Mouse (Mus musculus) inflammation-experienced regulatory T-cells, adult 6 months (primary cell): ENCODE results near the gene Med20. TPM values are rescaled to one million over a fixed set of nuclear protein-coding genes. Genes with fewer than 3 reads are reported as not detected.

Source experiments
- polyA plus RNA-seq, 3 experiments: library from polyadenylated mRNA; unstranded; fragments of 100-300 nt; shearing (Covaris generic); gene quantifications; one replicate each; pipeline ENCODE4 v1.2.1; 2017

The Med20 gene
- polyA plus RNA-seq, 3 experiments from 2014 or later, result 27.6 to 32.3 (median 28.1) TPM

Other genes with a start within 250 kb of the Med20 start
- gene Mrps10, start 242.7 kb upstream of the Med20 start, polyA plus RNA-seq, result 10 to 100 TPM; 31.5 to 34.9 (median 33.0) TPM
- 1 to 10 TPM in 2 of 3 experiments, under 1 TPM in 1; 0.29 to 1.8 (median 1.1) TPM for gene Guca1b, start 226.2 kb upstream of the Med20 start, polyA plus RNA-seq
- gene Guca1a, start 211.0 kb upstream of the Med20 start, polyA plus RNA-seq, result not detected
- not detected for gene AI661453, start 175.0 kb upstream of the Med20 start, polyA plus RNA-seq
- not detected for gene 1700001C19Rik, start 174.2 kb upstream of the Med20 start, polyA plus RNA-seq
- gene Taf8, start 109.3 kb upstream of the Med20 start, polyA plus RNA-seq, result 10 to 100 TPM; 56.9 to 80.8 (median 70.0) TPM
- gene Ccnd3, start 106.5 kb upstream of the Med20 start, polyA plus RNA-seq, result 100 to 1,000 TPM; 124 to 141 (median 130) TPM
- 10 to 100 TPM in 2 of 3 experiments, 1 to 10 TPM in 1; 9.1 to 12.3 (median 11.6) TPM for gene Bysl, start 90 bp upstream of the Med20 start, polyA plus RNA-seq
- gene Gm20517, start within 50 bp of the Med20 start, polyA plus RNA-seq, result under 1 TPM in 2 of 3 experiments, not detected in 1; 0.68 to 0.79 TPM
- under 1 TPM; 0.58 to 0.97 (median 0.70) TPM for gene Usp49, start 19.1 kb downstream of the Med20 start, polyA plus RNA-seq
- gene Tomm6, start 76.8 kb downstream of the Med20 start, polyA plus RNA-seq, result 100 to 1,000 TPM; 299 to 411 (median 338) TPM
- gene Frs3, start 77.4 kb downstream of the Med20 start, polyA plus RNA-seq, result not detected
- not detected for gene Gm21981, start 82.9 kb downstream of the Med20 start, polyA plus RNA-seq
- not detected for gene Prickle4, start 83.2 kb downstream of the Med20 start, polyA plus RNA-seq
- not detected for gene Pgc, start 115.3 kb downstream of the Med20 start, polyA plus RNA-seq
- gene Tfeb, start 125.4 kb downstream of the Med20 start, polyA plus RNA-seq, result 10 to 100 TPM in 1 of 3 experiments, 1 to 10 TPM in 2; 5.6 to 10.6 (median 6.5) TPM
- not detected for gene Mdfi, start 223.1 kb downstream of the Med20 start, polyA plus RNA-seq